Mouse (Mus musculus): ENCODE measurements around the gene March10. TPM values are rescaled to one million over a fixed set of nuclear protein-coding genes. Genes with fewer than 3 reads are reported as not detected.

March10 gene
- total RNA-seq, 2 experiments from 2014 or later, result 2.0 to 3.8 TPM

GRCm38 (mm10) chr11:105464430-105464967, 8.0 kb upstream of the March10 start:
- H3K27ac ChIP-seq, result no peak overlapping the region
- TF ChIP-seq CTCF (IDR thresholded peaks at IDR 0.05), result no peak
- intact Hi-C loops (cut with DNase I), result no loop called here
- no peak overlapping the region for H3K4me3 ChIP-seq
- no peak for DNase-seq (ENCODE audit: extremely low spot score in 1 of 2, low spot score in 2 of 2)

GRCm38 (mm10) chr11:105459900-105460299, 3.4 kb upstream of the March10 start:
- DNase-seq (ENCODE audit: extremely low spot score in 1 of 2, low spot score in 2 of 2), result no peak
- no peak overlapping the region for H3K4me3 ChIP-seq
- H3K27ac ChIP-seq, result no peak overlapping the region
- intact Hi-C loops (cut with DNase I), result loop anchor here (5.0 kb wide), 1 partner anchor 37 kb away; no protein-coding TSS in a partner anchor
- no peak for TF ChIP-seq CTCF (IDR thresholded peaks at IDR 0.05)

DNA sequence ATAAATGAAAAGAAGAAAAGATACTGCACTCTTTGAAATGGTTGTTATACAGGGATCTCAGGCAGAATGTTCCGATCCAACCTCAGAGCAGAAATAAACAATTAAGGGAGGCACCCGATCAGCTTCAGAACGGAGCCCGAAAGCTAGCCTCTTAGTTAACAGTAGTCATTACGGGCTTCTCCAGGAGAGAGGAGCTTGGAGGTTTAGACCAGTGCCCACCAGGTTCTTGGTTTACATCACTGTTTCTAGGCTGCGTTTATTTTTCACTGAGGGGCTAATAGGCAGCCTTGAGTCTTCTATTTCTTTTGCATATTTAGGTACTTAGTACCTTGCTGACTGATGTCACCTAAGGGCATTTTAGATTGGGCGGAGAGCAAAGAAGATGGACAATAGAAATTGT, 506 bp upstream of the March10 start:
- Histone ChIP-seq H3K27ac (peak overlapping the region; percentile 83), H3K4me3 (peak overlapping the region; percentile 51)
- intact Hi-C loops (cut with DNase I), result loop anchor here (2.0 to 5.0 kb wide), 2 partner anchors 40 to 94 kb away; no protein-coding TSS in a partner anchor
- DNase-seq (ENCODE audit: extremely low spot score in 1 of 2, low spot score in 2 of 2), result no peak
- no peak for TF ChIP-seq CTCF (IDR thresholded peaks at IDR 0.05)

DNA sequence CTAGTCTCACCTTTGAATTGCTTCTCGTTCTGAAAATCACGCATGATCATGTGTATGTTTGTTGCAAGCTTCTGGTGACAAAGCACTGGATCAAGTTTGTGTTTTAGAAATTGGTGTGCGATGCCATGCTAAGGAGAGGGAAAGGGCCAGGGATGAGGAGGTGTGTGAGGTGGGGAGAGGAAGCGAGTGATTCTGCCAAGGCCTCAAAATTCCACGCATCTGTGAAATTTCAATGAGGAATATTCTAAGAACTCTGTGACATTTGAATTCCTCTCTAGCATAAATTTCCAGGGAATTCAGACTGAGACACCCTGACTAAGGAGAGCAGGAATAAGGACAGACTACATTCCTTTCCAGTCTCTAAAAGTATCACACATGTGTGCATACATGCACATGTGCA, 1.4 kb downstream of the March10 start:
- no peak for TF ChIP-seq CTCF (IDR thresholded peaks at IDR 0.05)
- DNase-seq (ENCODE audit: extremely low spot score in 1 of 2, low spot score in 2 of 2), result no peak
- Histone ChIP-seq H3K4me3 (no peak overlapping the region), H3K27ac (peak overlapping the region; percentile 13; the same call in 1 of the 2 replicates)
- intact Hi-C loops (cut with DNase I), result loop anchor here (5.0 kb wide), 1 partner anchor 42 kb away; no protein-coding TSS in a partner anchor

DNA sequence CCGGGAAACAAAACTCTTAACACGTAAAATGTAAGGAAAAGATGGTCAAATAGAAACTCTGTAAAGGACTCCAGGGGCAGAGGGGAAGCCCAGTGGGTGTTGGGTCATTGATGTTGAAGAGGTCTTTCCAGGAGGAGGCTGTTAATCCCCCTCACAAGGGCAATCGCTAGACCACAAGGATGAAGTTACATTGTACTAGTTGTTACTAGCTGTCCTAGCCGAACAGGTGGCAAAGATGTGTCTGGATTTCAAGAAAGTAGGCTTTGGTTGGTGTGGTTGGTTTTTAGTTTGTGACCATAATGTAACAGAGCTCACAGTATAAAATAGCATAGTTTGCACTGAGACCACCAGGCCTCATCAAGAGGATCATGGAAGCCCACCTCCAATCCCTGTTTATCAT, 3.5 kb downstream of the March10 start:
- Histone ChIP-seq H3K4me3 (no peak overlapping the region), H3K27ac (no peak overlapping the region)
- TF ChIP-seq CTCF (IDR thresholded peaks at IDR 0.05), result no peak
- intact Hi-C loops (cut with DNase I), result no loop called here
- no peak for DNase-seq (ENCODE audit: extremely low spot score in 1 of 2, low spot score in 2 of 2)

GRCm38 (mm10) chr11:105452504-105452903, 4.0 kb downstream of the March10 start:
- no peak for DNase-seq (ENCODE audit: extremely low spot score in 1 of 2, low spot score in 2 of 2)
- no peak for TF ChIP-seq CTCF (IDR thresholded peaks at IDR 0.05)
- no peak overlapping the region for H3K27ac ChIP-seq
- intact Hi-C loops (cut with DNase I), result no loop called here
- no peak overlapping the region for H3K4me3 ChIP-seq

- no peak for DNase-seq (ENCODE audit: extremely low spot score in 1 of 2, low spot score in 2 of 2)
- H3K27ac ChIP-seq, result no peak overlapping the region
- no peak for TF ChIP-seq CTCF (IDR thresholded peaks at IDR 0.05)
- intact Hi-C loops (cut with DNase I), result no loop called here
- H3K4me3 ChIP-seq, result no peak overlapping the region
Measured at GRCm38 (mm10) chr11:105451553-105452135, 4.9 kb downstream of the March10 start.

GRCm38 (mm10) chr11:105449581-105450315, 6.8 kb downstream of the March10 start:
- Histone ChIP-seq H3K27ac (no peak overlapping the region), H3K4me3 (no peak overlapping the region)
- DNase-seq (ENCODE audit: extremely low spot score in 1 of 2, low spot score in 2 of 2), result no peak
- TF ChIP-seq CTCF (IDR thresholded peaks at IDR 0.05), result no peak
- intact Hi-C loops (cut with DNase I), result no loop called here

GRCm38 (mm10) chr11:105447661-105448060, 8.9 kb downstream of the March10 start:
- intact Hi-C loops (cut with DNase I), result no loop called here
- Histone ChIP-seq H3K4me3 (no peak overlapping the region), H3K27ac (no peak overlapping the region)
- no peak for TF ChIP-seq CTCF (IDR thresholded peaks at IDR 0.05)
- no peak for DNase-seq (ENCODE audit: extremely low spot score in 1 of 2, low spot score in 2 of 2)

- Histone ChIP-seq H3K4me3 (no peak overlapping the region), H3K27ac (no peak overlapping the region)
- no peak for TF ChIP-seq CTCF (IDR thresholded peaks at IDR 0.05)
- intact Hi-C loops (cut with DNase I), result no loop called here
- DNase-seq (ENCODE audit: extremely low spot score in 1 of 2, low spot score in 2 of 2), result no peak
Measured at GRCm38 (mm10) chr11:105446221-105446620, 10.3 kb downstream of the March10 start.

- intact Hi-C loops (cut with DNase I), result no loop called here
- Histone ChIP-seq H3K4me3 (no peak overlapping the region), H3K27ac (no peak overlapping the region)
- no peak for DNase-seq (ENCODE audit: extremely low spot score in 1 of 2, low spot score in 2 of 2)
- TF ChIP-seq CTCF (IDR thresholded peaks at IDR 0.05), result no peak
Measured at GRCm38 (mm10) chr11:105445741-105446140, 10.8 kb downstream of the March10 start.

DNA sequence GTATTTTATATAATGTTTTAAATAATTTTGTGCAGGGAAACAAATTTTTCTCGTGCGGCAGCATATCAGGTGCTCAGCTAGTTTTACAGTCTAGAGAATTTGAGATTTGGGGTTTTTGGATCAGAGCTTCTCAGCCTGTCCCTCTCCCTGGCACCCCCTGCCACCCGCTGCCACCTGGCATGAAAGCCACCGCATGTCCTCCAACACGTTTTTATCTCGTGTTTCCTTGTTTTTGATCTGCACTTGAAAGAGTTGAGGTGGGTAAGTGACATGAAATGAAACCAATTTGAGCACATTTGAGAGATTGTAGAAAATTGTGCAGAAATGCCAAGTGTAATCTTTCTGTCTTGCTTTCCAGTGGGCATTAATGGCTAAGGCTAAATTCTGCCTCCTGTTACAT, 11.6 kb downstream of the March10 start:
- intact Hi-C loops (cut with DNase I), result no loop called here
- no peak for DNase-seq (ENCODE audit: extremely low spot score in 1 of 2, low spot score in 2 of 2)
- Histone ChIP-seq H3K4me3 (no peak overlapping the region), H3K27ac (no peak overlapping the region)
- TF ChIP-seq CTCF (IDR thresholded peaks at IDR 0.05), result no peak
